Mouse (Mus musculus) embryonic stem cell, embryonic (primary cell): ENCODE measurements at regions not wholly inside any gene's neighbourhood (a gene's known extent, or its start where the extent isn't known, plus 50 kb on each side); places are given as distances from the start of the nearest gene placed in this dataset.

Source experiments
- CTCF ChIA-PET, 4 experiments: fragments of 300-600 bp in 2 of 4; fragments of 350-600 bp in 2 of 4; sonication (Branson Sonifier 250); formaldehyde crosslinking; loops; one replicate each; lab custom pipeline; 2022; ENCODE audit warnings: inconsistent platforms in 2 of 4; lab: Charles Lee
- POLR2A ChIA-PET, 4 experiments: fragments of 300-600 bp in 2 of 4; fragments of 350-600 bp in 2 of 4; sonication (Branson Sonifier 250); formaldehyde crosslinking; loops; one replicate each; lab custom pipeline; 2022; ENCODE audit warnings: antibody characterized with exemption in 4 of 4, inconsistent platforms in 1 of 4; lab: Charles Lee

DNA sequence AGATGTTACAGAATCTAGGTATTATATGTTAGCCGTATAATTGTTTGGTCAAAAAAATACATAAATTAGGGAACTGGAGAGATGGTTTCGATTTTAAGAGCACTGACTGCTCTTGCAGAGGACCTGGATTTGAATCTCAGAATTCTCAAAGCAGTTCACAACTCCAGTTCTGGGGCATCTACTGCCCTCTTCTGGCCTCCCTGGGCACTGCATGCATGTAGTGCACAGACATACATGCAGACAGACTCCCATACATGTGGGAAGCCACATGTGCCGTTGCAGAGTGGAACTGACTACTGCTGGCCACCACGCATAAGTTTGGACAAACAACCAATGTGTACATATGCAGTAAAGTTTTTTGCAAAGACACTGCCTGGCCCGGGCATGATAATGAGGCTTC lies 62.0 kb upstream of the Foxn2 start:
- ChIA-PET POLR2A (interaction anchor here in 1 of 4 experiments (0.6 to 0.9 kb wide), 2 partner anchors 31 to 213 kb away, joined by 3 to 4 read pairs; no protein-coding TSS in a partner anchor), CTCF (interaction anchor here in 1 of 4 experiments (0.6 kb wide), 1 partner anchor 363 kb away, joined by 3 read pairs; no protein-coding TSS in a partner anchor)

GRCm38 (mm10) chr17:88379389-88379788 lies 61.1 kb upstream of the Foxn2 start:
- POLR2A ChIA-PET: interaction anchor here in 2 of 4 experiments (0.6 to 0.9 kb wide), 2 partner anchors 32 to 63 kb away, joined by 3 to 4 read pairs; no protein-coding TSS in a partner anchor
- CTCF ChIA-PET: no interaction called here

DNA sequence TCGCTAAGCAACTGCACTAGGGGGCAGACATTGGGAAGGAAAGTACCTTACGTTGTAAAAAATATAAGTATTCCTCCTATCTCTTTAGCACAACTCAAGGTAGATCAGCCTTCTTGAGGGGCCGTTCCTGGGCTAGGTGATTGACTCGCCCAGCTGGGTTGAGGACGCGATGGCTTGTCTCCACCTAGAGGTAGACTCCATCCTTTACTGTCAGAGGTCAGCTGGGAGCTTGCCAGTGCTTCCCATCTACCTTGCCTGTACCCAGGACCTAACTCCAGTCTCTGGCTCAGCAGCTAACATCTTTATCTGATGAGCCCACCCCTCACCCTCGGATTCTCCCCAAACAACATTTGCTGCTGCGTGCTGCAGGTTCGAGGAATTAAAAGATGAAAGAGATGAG lies 59.4 kb upstream of the Foxn2 start:
- ChIA-PET CTCF (interaction anchor here in 2 of 4 experiments (0.5 to 1.6 kb wide), 3 partner anchors 55 to 125 kb away, joined by 4 to 16 read pairs (median 7); no protein-coding TSS in a partner anchor), POLR2A (interaction anchor here in 3 of 4 experiments (0.9 to 1.4 kb wide), 5 partner anchors 123 to 218 kb away, joined by 4 to 18 read pairs (median 4); no protein-coding TSS in a partner anchor)

DNA sequence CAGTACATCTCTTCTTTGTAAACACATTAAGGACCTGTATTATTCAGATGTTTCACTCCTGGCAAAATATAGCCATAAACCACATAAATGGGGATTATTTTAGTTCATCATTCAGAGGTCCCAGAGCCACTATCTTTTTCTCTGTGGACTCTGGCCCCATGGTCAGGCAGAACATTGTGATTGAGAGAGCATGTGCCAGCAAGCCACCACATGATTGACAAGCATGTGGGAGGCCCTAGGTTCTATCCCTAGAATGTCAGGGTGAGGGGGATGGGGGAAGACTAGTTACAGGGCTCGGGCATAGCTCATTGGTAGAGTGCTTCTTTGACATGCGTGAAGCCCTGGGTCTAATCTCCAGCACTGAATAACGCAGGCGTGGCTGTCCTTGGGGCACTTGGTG lies 57.1 kb upstream of the Foxn2 start:
- POLR2A ChIA-PET: no interaction called here

DNA sequence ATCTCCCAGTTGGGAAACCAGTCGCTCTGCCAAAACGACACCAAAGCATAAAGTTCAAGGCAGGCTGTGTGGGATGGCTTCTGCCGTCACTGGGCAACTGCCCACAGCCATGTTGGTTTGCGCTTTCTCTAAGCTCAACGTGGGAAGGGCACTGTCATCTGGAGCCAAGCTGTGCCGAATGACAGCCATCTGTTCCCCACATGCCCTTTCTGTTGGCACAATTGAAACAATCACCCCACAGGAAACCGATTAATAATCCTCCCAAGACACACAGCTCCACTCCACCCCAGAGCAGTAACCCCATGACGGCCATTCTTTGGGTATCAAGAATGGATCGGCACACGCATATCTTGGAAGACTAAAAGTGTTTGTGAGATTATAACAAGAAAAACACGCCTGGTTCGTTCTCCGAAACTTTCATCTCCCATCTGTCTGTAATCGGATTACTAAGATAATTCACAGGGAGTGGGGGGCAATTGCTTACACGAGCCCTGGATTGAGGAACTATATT lies 52.0 kb upstream of the Foxn2 start:
- POLR2A ChIA-PET: interaction anchor here in 1 of 4 experiments (1.4 kb wide), 1 partner anchor 121 kb away, joined by 4 read pairs; no protein-coding TSS in a partner anchor
- CTCF ChIA-PET: interaction anchor here in 1 of 4 experiments (1.0 kb wide), 1 partner anchor 132 kb away, joined by 3 read pairs; no protein-coding TSS in a partner anchor

More for the DNA sequence above, 57.1 kb upstream of the Foxn2 start:
- CTCF ChIA-PET: no interaction called here

DNA sequence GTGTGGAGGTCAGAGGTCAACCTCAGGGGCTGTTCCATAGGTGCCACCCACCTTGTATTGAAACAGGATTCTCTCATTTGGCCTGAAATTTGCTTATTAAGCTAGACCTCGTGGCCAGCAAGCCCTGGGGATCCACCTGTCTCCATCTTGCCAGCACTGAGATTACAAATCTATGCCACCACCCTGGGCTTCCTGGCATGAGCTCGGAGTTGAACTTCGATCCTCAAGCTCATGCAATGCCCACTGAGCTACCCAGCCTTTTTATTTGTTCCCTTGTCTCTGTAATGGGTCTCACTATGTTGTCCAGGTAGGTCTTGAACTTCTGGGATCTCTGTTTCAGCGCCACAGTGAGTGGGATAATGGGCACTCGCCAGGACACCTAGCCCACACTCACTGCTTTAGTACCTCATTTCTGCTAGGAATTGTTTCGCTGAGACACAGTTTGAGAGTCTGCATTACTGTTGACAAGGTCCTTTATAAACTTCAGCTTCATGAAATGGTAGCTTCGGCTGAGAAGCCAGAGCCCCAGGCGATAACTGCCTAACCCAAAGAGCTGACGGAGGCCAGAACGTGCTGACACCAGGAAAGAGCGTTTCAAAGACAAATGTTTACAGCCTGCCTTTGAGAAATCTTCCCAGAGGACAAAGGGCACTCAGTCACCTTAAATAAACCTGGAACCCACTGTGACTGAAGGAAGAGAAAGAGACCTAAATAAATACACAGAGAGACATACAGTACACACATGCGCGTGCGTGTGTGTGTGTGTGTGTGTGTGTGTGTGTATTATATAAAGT lies 50.6 kb upstream of the Foxn2 start:
- ChIA-PET POLR2A (interaction anchor here in 2 of 4 experiments (0.8 to 1.4 kb wide), 2 partner anchors 72 to 74 kb away, joined by 3 to 4 read pairs; no protein-coding TSS in a partner anchor), CTCF (no interaction called here)
